Mouse (Mus musculus) neural tube, postnatal 0 days (tissue): ENCODE results near the gene Zbtb33. TPM values are rescaled to one million over a fixed set of nuclear protein-coding genes. Genes with fewer than 3 reads are reported as not detected.

Source experiments
- microRNA-seq: library from miRNA; unstranded; fragments of <30 nt; microRNA quantifications from one replicate; pipeline ENCODE4, GENCODE M21; 2016
- polyA plus RNA-seq: library from polyadenylated mRNA; unstranded; fragments of >200 nt; fragmentation: Nextera tagmentation; extraction: Ambion mirVana; gene quantifications from 2 replicates; pipeline ENCODE4 v1.2.1, GENCODE M21; 2015

The Zbtb33 gene
- polyA plus RNA-seq = 3.4 and 3.5 TPM in 2 replicates

GRCm38 (mm10) chrX:38189552-38190457 lies at the start of gene Zbtb33:
Zbtb33 (plus strand) TSS chrX:38189793.

Small RNA genes lying within 50 kb of the gene (microRNA-seq; reads per million reads assigned to microRNA genes)
- gene Mir3110 = not detected

Other genes with a start within 250 kb of the Zbtb33 start
- not detected in 2 replicates for gene Btg1-ps1, start 171.0 kb upstream of the Zbtb33 start, polyA plus RNA-seq
- not detected in 2 replicates for gene Btg1-ps2, start 146.7 kb upstream of the Zbtb33 start, polyA plus RNA-seq
- gene Rhox10, start 123.3 kb upstream of the Zbtb33 start, polyA plus RNA-seq = not detected in 2 replicates
- not detected in 2 replicates for gene Rhox11, start 104.7 kb upstream of the Zbtb33 start, polyA plus RNA-seq
- gene Rhox12, start 78.9 kb upstream of the Zbtb33 start, polyA plus RNA-seq = not detected in 2 replicates
- gene Rhox13, start 68.6 kb upstream of the Zbtb33 start, polyA plus RNA-seq = 0.18 TPM in 1 of 2 replicates, not detected in the other
- gene Tmem255a, start 62.6 kb downstream of the Zbtb33 start, polyA plus RNA-seq = 51.9 and 55.0 TPM in 2 replicates
- gene Atp1b4, start 126.4 kb downstream of the Zbtb33 start, polyA plus RNA-seq = 0.06 and 0.14 TPM in 2 replicates